Mouse (Mus musculus): Measurements from ENCODE around the gene 1700025C18Rik.

Gene 1700025C18Rik

DNA sequence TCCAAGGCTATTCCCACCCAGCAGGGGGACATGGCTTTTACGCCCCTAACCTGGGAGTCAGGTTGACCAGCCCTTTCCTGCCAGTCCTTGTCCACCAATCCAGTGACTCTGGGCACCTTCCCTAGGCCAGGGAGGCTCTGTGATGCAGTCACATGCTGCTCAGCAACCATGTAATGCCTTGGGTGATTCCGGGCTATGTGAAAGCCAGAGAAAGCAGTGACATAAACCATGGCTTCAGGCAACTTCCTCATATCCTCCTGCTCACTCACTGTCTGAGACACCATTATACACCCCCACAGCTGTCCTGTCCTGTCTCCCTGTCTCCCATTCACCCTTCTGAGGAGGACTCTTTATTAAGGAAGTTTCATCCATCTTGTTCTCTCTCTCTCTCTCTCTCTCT lies at the start of gene 1700025C18Rik:
TSS of gene 1700025C18Rik (minus strand) at position 101 of the 400 bp plus-strand sequence.
- DNase-seq, result no peak

DNA sequence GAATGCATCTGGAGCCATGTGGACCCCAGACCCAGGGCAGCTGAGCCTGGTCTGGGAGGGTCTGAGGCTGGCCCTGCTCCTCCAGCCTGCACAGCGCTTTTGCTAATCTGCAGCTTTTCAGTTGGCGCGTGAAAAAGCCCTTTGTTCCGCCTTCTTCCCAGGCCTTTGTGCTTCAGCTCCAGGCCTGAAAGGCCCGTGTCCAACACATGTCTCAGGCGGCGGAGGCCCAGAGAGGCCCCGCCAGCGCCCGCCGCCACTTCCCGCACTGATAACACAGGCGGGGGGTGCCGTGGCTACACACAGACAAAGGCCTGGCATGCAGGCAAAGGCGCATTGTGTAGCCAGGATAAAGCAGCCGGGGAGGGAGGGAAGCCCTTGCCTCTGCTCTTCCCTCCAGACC lies 45.5 kb upstream of the 1700025C18Rik start:
- DNase-seq, result no peak

DNA sequence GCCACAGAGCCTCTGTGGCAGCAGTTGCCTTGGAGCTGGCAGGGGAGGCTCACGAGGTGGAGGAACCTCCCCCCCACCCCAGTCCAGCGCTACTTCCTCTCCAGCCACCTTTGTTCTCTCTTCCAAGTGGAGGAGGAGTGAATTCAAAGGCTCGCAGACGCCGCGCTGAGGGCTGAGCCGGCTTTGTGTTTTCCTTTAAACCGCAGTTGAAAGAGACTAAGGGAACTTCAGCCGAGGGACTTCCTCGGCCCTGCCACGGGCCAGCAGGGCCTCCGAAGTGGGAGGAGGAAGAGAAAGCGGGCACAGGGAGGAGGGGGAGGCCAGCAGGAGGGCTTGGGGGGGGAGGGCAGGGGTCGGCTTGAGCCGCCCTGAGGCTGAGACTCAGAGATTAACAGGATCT lies 43.0 kb upstream of the 1700025C18Rik start:
- no peak for DNase-seq

DNA sequence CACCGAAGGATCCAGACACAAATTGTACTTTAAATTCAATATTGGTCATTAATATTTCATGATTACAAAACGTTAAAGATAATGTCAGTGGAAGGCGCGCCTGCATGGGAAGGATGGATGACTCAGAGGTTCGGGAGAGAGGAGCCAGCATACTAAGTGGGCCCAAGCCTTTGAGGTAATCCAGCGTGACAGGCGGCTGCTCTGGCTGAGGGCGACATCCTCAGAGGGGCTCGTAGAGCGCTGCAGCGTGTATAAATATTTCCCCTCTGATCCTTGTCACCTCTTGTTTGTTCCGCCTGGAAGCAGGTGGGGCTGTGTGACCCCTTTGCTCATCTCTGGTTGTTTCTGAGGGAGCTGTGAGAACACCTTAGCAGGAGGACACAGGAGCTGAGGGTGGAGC lies 40.9 kb upstream of the 1700025C18Rik start:
- DNase-seq, result no peak

DNA sequence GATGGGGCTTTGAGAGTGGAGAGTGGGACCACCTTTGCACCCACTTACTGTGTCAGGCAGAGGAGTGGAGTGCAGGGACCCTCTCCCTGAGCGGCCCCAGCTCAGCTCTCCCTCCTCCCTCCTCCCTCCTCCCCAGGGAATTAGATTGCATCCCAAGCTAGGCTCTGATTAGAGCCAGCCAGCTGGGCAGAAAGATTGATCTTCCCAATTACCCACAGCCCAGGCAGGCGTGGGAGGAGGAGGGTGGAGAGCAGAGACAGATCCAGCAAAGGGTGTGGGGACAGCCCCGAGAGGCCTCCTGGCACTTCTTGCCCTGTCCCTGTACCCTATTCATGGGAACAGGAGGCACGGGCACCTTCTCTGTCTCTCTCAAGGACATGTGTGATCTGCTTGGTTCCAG lies 38.6 kb upstream of the 1700025C18Rik start:
- no peak for DNase-seq

DNA sequence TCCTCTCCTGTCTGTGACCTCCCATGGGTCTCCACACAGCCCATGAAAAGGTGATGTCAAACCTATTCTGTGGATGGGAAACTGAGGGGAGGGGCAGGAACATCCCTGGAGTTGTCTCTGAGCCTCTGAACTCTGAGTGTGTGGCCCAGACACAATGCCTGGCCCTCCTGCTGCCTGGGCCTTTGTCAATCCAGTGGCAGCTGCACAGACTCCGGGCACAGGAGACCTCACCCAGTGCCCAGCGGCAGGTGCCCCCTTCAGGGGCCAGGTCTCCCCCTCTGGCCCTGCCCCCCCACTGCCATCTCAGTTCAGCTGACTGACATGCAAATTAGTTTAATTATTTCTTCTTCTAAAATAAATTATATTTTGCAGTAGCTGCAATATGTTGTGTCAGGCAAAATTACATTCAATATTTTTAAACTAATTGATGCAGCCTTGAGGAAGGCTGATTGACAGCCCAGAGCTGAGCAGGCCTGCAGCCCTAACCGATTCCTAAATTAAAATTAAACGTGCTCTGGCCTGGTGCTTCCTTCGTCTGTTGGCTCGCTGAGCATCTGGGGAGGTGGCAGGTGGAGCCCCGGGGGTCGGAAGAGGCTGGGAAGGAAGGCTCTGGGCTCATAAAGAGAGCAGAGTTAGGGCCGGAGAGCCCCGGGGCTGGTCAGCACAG lies 36.5 kb upstream of the 1700025C18Rik start:
- DNase-seq, result no peak

DNA sequence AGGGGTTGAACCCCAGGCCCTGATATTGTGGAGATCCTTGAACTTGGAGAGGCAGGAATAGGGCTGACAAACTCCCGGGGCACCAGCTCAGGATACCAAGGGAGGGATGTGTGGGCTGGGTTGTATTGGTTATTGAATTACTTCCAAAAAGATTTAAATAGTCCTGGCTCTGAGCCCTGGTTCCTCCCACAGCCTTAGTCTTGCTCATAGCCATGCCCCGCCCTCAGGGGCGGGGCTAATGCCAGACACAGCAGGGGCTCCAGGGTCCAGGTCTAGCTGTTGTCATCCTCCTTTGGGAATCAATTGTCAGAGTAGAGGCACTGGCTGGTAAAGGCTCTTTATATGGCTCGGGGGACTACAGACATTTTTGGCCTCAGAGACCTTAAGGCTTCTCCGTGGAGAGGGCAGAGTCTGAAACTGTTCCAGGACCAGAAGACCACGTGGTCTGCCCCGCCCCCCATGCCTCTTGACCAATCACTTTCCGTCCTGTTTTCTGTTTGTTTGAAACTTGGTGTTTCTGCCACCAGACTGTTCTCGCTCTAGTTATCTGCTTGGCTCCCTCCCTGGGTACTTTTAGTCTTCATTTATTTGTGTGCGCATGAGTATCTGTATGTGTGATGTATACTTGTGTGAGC lies 30.8 kb upstream of the 1700025C18Rik start:
- DNase-seq, result no peak

DNA sequence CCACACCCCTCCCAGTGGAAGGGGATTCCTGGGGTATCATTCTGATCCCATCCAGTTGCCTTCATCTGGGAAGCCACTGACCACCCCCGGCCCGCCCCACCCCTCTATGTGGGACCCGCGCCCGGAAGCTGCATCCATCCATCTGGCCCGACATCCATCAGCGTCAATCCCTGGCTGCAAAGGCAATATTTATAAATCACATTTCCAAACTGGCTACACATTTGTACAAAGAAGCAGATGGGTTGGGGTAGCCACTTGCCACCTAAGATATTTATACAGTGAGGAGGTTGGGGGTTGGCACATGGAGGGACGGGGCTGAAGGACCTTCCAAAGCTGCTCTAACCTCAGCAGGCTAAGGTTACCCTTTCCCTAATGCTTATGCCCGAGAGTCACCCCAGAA lies 30.2 kb upstream of the 1700025C18Rik start:
- DNase-seq, result no peak

DNA sequence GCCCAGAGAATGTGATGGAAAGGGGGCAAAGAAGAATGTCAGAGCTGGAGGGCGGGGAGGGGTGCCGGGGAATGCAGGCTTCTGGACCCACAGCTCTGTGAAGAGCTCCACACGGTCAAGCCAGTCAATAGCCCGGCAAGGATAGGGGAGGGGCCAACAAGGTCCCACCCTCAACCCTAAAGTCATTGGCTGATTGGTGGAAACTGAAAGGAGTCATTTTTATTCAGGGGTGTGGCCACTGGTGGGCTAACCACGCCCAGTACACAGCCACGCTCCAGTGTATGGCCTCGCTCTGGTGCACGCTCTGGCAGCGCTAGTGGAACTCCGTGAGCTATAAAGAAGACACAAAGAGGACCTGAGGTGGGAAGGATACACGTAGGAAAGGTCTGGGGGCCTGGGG lies 23.2 kb upstream of the 1700025C18Rik start:
- DNase-seq, result no peak

DNA sequence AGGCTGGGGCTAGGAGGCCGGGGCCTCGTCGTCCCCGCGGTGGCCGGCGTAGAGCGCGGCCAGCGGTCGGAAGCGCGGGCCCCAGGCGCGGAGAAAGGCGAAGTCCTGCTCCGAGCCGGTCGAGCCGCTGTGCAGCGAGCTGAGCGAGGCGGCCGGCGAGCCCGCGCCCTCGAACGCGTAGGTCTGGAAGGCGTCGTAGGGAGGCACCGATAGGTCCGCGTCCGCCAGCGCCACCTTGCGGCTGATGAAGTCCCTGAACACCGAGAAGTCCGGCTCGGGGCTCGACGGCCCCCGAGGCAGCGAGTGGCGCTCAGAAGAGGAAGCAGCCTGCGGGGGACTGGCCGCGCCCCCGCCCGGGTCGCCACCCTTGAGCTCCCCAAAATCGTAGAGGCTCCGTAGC lies 21.6 kb upstream of the 1700025C18Rik start:
- DNase-seq, result peak; percentile 58 to 86

DNA sequence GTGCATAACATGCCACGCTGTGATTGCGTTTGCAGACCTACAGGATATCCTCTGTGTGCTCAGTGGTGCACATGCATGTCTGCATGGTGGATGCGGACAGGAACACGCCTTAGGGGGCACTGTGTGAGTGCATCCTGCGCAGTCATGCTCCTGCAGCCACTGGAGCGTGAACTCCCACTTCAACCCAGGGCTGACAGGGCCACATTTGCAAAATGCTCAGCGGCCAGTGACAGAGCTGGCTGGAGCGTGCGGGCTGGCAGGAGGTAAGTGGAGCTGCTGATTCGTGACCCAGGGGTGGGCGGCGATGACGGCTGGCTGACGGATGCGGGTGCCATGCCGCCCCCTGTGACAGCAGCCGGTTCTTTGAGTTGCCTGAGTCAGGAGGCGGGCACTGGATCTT lies 16.0 kb upstream of the 1700025C18Rik start:
- no peak for DNase-seq

DNA sequence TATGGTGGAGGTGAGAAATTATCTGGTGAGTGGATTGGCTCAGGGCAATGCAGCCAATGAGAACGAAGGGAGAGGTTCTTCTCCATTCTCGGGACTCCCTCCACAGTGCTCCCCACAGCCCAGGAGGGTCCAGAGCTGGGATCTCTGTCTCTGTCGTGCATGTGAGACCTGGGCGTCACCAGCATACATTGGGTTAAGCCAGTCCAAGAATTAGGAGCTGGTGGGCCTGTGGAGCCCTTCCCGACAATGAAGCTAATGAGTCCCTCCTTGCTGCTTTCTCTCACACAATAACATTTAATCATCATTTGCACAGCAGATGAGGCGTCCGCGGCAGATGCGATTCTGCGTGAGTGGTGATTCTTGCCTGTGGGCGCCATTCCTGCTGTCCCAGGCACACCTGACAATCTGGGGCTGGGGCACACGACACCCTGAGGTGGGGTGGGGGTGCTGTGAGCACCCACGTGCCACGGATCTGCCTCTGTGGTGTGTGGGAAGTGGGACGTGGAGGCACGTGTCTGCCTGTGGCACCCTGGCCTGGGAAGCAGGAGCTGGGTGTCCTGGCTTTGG lies 15.0 kb upstream of the 1700025C18Rik start:
- no peak for DNase-seq

DNA sequence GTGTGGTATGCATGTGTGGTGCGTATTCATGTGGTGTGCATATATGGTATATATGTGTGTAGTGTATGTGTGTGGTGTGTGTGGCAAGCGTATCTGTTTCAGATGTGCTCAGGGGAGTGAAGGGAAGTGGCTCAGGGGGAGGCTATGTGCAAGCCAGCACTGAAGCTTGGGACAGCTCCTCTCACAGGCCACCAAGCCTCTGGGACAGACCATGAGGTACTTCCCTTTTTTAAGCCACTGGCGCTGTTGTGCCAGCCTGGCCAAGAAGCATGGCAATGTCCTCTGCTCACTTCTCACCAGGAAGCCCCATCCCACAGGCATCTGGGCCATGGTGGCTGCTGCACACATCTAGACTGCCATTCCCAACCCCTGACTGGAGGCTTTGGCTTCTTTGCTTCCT lies 12.4 kb upstream of the 1700025C18Rik start:
- DNase-seq, result no peak

DNA sequence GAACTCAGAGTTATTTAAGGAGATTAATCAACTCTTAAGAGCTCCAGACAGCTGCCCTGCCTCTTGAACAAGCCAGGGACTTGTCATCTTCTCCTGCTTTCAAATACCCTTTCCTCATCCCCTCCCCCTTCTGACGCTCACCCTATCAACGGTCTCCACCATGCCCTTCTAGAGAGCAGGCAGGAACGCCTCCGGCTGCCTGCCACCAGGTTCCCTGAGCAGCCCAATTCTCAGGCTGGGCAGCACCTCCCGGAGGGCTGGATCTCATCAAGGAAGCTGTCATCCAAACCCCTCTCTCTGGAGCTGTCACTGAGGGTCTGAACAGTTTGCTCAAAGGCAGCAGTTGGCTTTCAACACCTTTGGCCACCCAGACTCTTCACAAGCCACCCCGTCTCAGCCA lies 10.2 kb upstream of the 1700025C18Rik start:
- DNase-seq, result no peak

DNA sequence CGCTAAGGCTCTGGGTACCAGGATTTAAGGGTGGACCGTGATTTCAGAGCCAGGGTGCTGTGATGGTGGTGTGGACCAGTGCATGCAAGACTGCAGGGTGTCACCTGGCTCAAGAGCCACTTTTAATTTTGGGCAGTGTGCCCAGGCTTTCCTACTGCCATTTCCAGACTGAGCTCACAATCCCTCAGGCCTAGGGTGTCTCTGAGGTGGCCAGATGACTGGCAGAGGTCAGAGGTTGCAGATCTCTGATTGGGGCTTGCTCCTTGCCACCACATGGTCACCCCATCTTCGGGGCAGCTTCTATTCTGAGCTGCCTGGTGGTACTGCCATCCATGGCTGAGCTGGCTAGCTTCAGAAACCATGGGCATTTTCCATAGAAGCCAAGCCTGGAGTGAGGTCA lies 8.3 kb upstream of the 1700025C18Rik start:
- no peak for DNase-seq

DNA sequence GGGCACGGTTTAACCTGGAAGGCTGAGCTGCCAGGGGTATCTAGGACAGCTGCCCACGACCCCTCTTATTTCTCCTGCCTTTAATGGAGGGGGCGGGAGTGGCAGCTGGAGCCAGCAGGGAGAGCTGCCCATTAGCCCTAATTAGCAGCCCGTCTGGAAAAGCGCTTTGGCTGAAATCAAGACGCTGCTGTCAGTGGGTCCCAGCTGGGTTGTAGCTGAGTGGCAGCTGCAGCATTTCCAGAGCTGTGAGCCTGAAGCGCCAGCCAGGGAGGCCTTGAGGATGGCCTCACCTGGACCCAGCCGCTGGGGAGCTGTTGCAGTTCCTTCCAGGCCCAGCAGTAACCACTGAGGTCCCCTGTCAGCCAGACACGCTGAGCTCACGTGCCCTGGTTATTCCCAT lies 5.8 kb upstream of the 1700025C18Rik start:
- DNase-seq, result no peak

DNA sequence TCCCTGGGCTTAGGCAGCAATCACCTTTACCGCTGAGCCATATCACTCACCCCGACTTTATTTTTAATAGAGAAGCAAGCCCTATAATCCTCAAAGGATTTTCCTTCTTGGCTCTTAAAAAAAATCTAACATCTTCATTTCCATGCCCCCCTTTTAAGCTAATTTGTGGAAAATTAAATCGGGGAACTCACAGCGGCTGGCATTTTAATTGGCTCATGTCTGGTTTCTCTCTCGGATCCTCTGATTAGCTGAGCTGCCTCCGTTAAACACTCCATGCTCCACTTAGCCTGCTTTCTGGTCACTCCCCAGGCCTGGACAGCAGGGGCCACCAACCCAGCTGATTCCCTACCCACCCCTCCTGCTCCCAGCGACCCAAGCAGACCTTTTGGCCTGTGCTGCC lies 1.8 kb upstream of the 1700025C18Rik start:
- DNase-seq, result no peak

DNA sequence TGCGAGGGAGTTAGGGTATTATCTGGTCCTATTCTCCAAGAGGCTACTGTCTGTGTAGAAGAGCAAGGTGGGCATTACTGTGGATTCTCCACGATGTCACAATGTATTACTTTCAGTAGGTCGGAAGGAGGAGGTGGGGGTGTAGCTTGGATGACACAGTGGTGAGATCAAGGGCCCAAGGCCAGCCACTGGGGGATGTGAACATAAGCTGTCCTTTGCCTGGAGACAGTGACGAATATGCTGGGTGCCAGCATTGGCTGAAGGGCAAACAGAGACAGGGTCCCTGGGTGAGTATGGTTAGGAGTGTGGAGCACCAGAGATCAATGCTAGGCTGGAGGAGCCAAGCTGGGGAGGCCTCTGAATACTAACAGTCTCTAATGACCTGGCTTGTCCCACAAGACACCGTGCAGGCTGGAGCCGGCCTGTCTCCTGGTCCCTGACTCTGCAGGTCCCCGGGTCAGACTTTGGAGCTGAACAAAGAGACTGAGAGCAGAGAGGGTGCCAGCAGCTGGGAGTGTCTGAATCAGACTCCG lies 949 bp upstream of the 1700025C18Rik start:
- DNase-seq, result no peak

DNA sequence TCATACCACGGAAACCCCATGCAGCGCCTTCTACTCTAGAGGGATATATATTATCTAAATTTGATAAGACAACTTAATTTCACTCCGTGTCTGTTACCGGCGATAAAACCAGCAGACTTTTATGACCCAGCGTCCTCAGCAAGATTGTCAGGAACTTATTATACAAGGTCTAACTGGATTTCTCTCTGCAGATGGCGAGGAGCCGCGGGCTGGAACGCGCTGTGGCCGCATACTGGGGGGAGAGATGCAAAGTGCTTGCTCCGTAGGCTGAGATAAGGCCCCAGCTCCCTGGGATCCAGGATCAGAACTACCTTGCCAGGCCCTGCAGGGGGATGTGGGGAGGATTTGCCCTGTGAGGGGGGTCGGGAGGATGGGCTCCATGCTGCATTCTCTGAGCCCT lies 1.1 kb downstream of the 1700025C18Rik start:
- no peak for DNase-seq

DNA sequence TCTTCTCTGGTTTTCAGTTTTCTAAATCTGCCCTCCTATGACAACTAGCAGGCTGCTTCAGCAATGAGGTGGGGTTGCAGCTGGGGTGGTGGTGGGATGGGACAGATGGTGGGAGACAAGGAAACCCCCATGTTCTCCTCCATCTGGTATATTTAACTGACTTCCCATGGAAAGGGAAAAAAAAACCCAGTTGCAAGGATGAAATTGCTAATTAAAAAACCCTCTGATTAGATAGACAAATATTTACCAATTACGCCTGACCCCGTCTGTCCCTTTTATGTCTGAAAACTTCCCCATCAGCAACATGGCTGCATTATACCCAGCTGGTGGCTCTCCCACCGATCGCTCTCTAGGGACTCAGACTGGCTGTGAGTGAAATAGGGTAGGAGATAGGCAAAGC lies 3.9 kb downstream of the 1700025C18Rik start:
- no peak for DNase-seq

DNA sequence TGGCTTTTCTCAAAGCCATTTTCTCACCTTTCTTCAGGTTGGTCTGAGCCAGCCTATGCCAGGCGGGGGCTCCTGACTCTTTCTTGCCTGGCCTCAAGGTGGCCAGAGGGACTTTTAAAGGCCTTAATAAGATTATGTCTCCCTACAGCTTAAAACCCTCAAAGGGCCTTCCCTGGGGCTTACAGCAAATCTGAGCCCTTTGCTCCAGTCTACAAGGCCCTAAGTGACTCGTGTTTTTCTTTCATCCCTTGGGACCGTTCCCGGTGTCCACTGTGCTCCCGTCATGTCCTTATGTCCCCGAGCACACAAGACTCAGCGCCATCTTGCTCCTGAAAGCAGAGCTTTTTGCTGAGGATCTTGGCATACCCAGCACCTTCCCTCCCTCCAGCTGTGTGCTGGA lies 9.3 kb downstream of the 1700025C18Rik start:
- DNase-seq, result no peak

DNA sequence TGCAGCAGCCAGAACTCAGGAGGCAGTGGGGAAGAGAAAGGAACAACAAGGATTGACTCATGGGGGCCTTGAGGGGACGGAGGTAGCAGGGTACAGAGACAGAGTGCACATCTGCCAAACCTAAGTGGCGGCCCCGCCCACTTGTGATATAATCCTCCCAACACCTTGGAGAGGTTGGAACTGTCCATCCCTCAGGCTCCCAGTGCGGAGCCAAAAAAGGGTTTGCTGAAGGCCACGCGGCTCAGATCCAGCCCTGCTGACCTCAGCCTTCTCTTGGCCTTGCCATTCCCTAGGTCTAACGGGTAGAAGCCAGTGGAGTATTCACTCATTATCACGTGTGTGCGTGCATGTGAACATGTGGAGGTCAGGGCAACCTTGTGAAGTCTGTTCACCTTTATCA lies 9.9 kb downstream of the 1700025C18Rik start:
- no peak for DNase-seq

DNA sequence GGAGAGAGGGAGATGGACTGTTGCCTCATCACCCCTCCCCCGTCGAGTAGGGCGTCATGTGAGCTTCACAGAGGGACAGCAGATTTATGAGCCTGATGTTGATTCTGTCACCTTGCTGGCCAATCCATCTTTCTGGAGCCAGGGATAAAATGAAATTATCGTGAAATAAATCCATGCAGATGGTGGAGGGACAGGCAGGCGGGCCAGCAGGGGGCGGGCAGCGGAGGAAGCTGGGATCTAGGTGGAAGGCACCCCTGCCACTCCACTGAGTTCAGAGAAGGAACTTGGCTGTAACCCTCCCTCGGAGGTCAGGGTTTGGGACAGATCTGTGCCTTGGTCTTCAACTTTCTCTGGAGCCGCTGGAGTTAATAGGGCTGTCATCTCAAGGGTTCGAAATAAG lies 11.9 kb downstream of the 1700025C18Rik start:
- no peak for DNase-seq

DNA sequence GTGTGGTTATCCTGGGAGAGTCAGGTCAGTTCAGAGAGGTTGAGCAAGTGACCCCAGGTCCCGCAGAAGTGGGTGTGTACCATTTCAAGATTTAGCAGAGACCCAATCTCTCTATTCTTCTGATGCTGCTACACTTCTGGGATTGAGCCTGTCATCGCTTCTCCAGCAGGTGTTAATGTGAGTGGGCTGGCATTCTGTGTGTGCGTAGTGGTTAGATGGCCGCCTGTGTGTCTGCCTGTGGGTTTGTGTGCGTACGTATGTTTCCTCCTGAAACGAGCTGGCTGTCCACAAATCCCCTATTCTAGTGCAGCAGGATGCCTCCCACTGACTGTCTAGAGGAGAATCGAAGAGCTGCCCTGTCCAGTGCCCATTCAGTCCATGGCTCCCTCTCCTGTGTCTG lies 12.5 kb downstream of the 1700025C18Rik start:
- no peak for DNase-seq
